Mouse (Mus musculus) limb, embryonic 14.5 days (tissue): ENCODE data around the gene Lsm2. TPM values are rescaled to one million over a fixed set of nuclear protein-coding genes. Genes with fewer than 3 reads are reported as not detected.
"Not testable (repeated sequence)": the region's sequence is repeated elsewhere in the genome, so short reads cannot be mapped to it uniquely, and the experiment has no call there.

Experiments used
- ATAC-seq: fragments of 200-750 bp; cut with Nextera tagmentation; 2 replicates; pipeline ENCODE4 v1.8.0; 2017; ENCODE audit warnings: low read depth, moderate number of reproducible peaks, moderate TSS enrichment; ENCODE audit not compliant: low FRiP score
- DNase-seq: peaks from one replicate; pipeline ENCODE4 v3.0.0-alpha.2; 2015; ENCODE audit warnings: low spot score
- H3K27ac ChIP-seq: fragments of 300-500 bp; sonication (generic); replicated peaks from 2 replicates; pipeline ENCODE4 v1.5.1; 2014; ENCODE audit warnings: low read depth, mild to moderate bottlenecking, low read length, moderate library complexity, mixed read lengths
- H3K27me3 ChIP-seq: fragments of 300-500 bp; sonication (generic); 2 replicates; pipeline ENCODE4 v1.6.1; 2014; ENCODE audit warnings: low read length, mixed read lengths; ENCODE audit not compliant: control insufficient read depth, insufficient read depth
- H3K36me3 ChIP-seq: fragments of 300-500 bp; sonication (generic); 2 replicates; pipeline ENCODE4 v1.6.1; 2014; ENCODE audit warnings: mild to moderate bottlenecking, low read length, moderate library complexity, mixed read lengths; ENCODE audit not compliant: control insufficient read depth, insufficient read depth
- H3K4me1 ChIP-seq: fragments of 300-500 bp; sonication (generic); 2 replicates; pipeline ENCODE4 v1.6.1; 2014; ENCODE audit warnings: antibody characterized with exemption, low read length, mixed read lengths; ENCODE audit not compliant: control insufficient read depth, insufficient read depth
- H3K4me2 ChIP-seq: fragments of 300-500 bp; sonication (generic); replicated peaks from 2 replicates; pipeline ENCODE4 v1.6.1; 2014; ENCODE audit warnings: low read depth, mild to moderate bottlenecking, low read length, moderate library complexity; ENCODE audit not compliant: severe bottlenecking
- H3K4me3 ChIP-seq: fragments of 300-500 bp; sonication (generic); replicated peaks from 2 replicates; pipeline ENCODE4 v1.5.1; 2014; ENCODE audit warnings: low read length
- H3K9ac ChIP-seq: fragments of 300-500 bp; sonication (generic); 2 replicates; pipeline ENCODE4 v1.6.1; 2014; ENCODE audit warnings: mild to moderate bottlenecking, low read depth, low read length, moderate library complexity; ENCODE audit not compliant: severe bottlenecking
- H3K9me3 ChIP-seq: fragments of 300-500 bp; sonication (generic); 2 replicates; pipeline ENCODE4 v1.6.1; 2016; ENCODE audit warnings: low read length; ENCODE audit not compliant: control insufficient read depth
- POLR2A ChIP-seq: fragments of 200-500 bp; IDR thresholded peaks from 2 replicates; pipeline ENCODE4 v1.8.0; 2012; ENCODE audit warnings: inconsistent platforms, mild to moderate bottlenecking, moderate library complexity, borderline replicate concordance; ENCODE audit not compliant: insufficient read depth, insufficient read length; ENCODE audit errors: extremely low read depth
- WGBS: fragments of 180-500 bp; shearing (Covaris S2); extraction: QIAGEN DNeasy Blood & Tissue Kit; methylation state at CpG from one replicate; pipeline ENCODE4 v1.1.7; 2014; 5-methylcytosine and 5-hydroxymethylcytosine counted together
- polyA plus RNA-seq, 2 experiments: library from polyadenylated mRNA; depleted of rRNA in 1 of 2; stranded (reverse) in 1 of 2; unstranded in 1 of 2; fragments of >200 nt; fragmentation: Nextera tagmentation in 1 of 2; extraction: Ambion mirVana in 1 of 2; gene quantifications; 2 replicates each; pipeline versions ENCODE4 v1.2.1 to v1.2.3; 2012 to 2014

Gene Lsm2
- polyA plus RNA-seq, 2 experiments, result 170 to 186 TPM

GRCm38 (mm10) chr17:34941344-34942041 is 40.2 kb upstream of the Lsm2 start:
- Histone ChIP-seq H3K9ac (peak overlapping the region; percentile 48), H3K4me1 (peaks cover 5% of the 10 kb centered on the region), H3K27me3 (no peaks in the 10 kb centered on the region), H3K36me3 (no peaks in the 10 kb centered on the region), H3K27ac (0 out of 2 replicates have a peak overlapping the region, but pooled peaks have one; percentile 4), H3K4me2 (peak overlapping the region; percentile 49), H3K9me3 (no peaks in the 10 kb centered on the region), H3K4me3 (peak overlapping the region; percentile 25)
- peak; percentile 60; the same call in 1 of the 2 replicates for ATAC-seq
- 4% methylated on average over 15 of the region's 15 CpGs for WGBS
- no peak for DNase-seq
- no peak for TF ChIP-seq POLR2A

GRCm38 (mm10) chr17:34943128-34943815 is 38.4 kb upstream of the Lsm2 start:
- TF ChIP-seq POLR2A, result no peak
- no peak for DNase-seq
- Histone ChIP-seq H3K27me3 (no peaks in the 10 kb centered on the region), H3K4me1 (peaks cover 5% of the 10 kb centered on the region), H3K4me3 (no peak overlapping the region), H3K36me3 (no peaks in the 10 kb centered on the region), H3K27ac (no peak overlapping the region), H3K9me3 (no peaks in the 10 kb centered on the region), H3K9ac (no peak overlapping the region), H3K4me2 (no peak overlapping the region)
- ATAC-seq, result no peak
- 80% methylated on average over 4 of the region's 4 CpGs for WGBS

DNA sequence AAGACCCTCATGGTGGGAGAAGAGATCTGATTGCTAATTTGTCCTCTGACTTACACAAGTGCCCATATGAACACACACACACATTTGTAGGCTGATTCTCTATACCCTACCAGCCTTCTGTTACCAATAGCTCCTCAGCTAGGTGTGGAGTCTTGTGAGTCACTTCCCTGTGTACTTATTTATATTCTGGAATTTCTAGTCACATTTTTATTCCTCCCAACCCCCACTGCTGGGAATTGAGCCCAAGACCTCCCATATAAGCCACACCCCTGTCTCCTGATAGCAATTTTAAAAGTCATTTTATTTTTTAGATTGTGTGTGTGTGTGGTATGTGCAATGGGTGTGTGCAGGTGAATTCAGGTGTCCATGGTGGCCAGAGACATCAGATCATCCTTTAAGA is 37.3 kb upstream of the Lsm2 start:
- DNase-seq (no peak), ATAC-seq (no peak)
- TF ChIP-seq POLR2A, result no peak
- Histone ChIP-seq H3K9me3 (no peaks in the 10 kb centered on the region), H3K4me3 (no peak overlapping the region), H3K4me2 (no peak overlapping the region), H3K27ac (no peak overlapping the region), H3K4me1 (peaks cover 5% of the 10 kb centered on the region), H3K27me3 (no peaks in the 10 kb centered on the region), H3K9ac (no peak overlapping the region), H3K36me3 (peaks cover under 1% of the 10 kb centered on the region)

- DNase-seq, result no peak
- WGBS, result 88% methylated on average over 5 of the region's 5 CpGs
- Histone ChIP-seq H3K9ac (no peak overlapping the region), H3K27ac (no peak overlapping the region), H3K36me3 (peaks cover 23% of the 10 kb centered on the region), H3K4me2 (no peak overlapping the region), H3K4me1 (peaks cover 11% of the 10 kb centered on the region), H3K9me3 (no peaks in the 10 kb centered on the region), H3K4me3 (no peak overlapping the region), H3K27me3 (no peaks in the 10 kb centered on the region)
- TF ChIP-seq POLR2A, result no peak
- no peak for ATAC-seq
Observed at GRCm38 (mm10) chr17:34946486-34947140, 35.0 kb upstream of the Lsm2 start.

GRCm38 (mm10) chr17:34947606-34948005 is 34.1 kb upstream of the Lsm2 start:
- Histone ChIP-seq H3K27ac (no peak overlapping the region), H3K9me3 (no peaks in the 10 kb centered on the region), H3K9ac (no peak overlapping the region), H3K4me1 (peaks cover 9% of the 10 kb centered on the region), H3K27me3 (no peaks in the 10 kb centered on the region), H3K4me2 (no peak overlapping the region), H3K36me3 (peaks cover 23% of the 10 kb centered on the region), H3K4me3 (no peak overlapping the region)
- TF ChIP-seq POLR2A, result no peak
- DNase-seq (no peak), ATAC-seq (no peak)
- 22% methylated on average over 8 of the region's 8 CpGs for WGBS

DNA sequence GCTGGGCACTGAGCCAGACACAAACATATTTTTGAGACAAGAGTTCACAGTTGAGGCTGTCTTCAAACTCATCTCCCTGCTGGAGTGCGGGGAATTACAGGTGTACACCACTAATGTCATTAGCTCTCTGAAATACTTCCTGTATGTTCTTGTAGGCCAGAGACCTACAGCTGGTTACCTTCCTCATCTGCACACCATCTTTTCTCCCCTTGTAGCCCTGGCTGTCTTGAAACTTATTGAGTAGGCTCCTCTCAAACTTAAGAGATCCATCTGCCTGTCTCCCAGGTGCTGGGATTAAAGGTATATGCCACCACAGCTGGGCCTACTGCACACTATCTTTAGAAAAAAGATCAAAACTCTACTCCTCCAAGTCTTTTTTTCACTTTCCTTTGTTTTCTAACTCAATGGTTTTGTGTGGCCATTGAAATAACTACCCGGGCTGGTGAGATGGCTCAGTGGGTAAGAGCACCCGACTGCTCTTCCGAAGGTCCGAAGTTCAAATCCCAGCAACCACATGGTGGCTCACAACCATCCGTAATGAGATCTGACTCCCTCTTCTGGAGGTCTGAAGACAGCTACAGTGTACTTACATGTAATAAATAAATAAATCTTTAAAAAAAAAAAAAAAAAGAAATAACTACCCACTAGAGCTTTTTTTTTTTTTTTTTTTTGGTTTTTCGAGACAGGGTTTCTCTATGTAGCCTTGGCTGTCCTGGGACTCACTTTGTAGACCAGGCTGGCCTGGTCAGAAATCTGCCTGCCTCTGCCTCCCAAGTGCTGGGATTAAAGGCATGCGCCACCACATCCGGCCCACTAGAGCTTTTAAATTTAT is 32.7 kb upstream of the Lsm2 start:
- H3K4me3 ChIP-seq, H3K27ac ChIP-seq, H3K27me3 ChIP-seq, H3K9me3 ChIP-seq, H3K4me1 ChIP-seq, ATAC-seq, H3K4me2 ChIP-seq, H3K9ac ChIP-seq, DNase-seq: not testable (repeated sequence)
- peaks cover 23% of the 10 kb centered on the region for H3K36me3 ChIP-seq
- 59% methylated on average over 9 of the region's 9 CpGs for WGBS
